Mouse (Mus musculus) urinary bladder, postnatal 14 days (tissue): ENCODE results near the gene Fut7.

Source experiments
- DNase-seq: peaks from one replicate; pipeline ENCODE4 v3.0.0; 2021; ENCODE audit warnings: low spot score

The Fut7 gene

DNA sequence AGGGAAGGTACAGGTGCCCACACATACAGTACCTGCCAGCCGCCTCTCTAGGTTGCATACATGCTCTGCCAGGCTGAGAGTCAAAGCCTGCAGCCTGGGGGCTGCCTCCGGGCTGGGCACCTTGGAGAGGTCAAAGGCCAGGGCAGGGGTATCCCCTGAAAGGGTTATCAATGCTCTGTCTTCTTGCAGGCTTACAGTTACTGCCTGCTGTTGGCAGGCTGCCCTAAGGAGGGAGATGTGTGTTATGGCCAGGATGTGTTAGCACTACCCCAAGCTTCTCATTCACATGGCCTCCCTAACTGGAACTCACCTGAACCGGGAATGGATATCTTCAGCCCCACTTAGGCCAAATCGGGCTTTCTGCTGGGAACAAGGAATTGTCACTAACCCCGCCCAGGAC, 37.1 kb downstream of the Fut7 start:
- peak; percentile 36 for DNase-seq

DNA sequence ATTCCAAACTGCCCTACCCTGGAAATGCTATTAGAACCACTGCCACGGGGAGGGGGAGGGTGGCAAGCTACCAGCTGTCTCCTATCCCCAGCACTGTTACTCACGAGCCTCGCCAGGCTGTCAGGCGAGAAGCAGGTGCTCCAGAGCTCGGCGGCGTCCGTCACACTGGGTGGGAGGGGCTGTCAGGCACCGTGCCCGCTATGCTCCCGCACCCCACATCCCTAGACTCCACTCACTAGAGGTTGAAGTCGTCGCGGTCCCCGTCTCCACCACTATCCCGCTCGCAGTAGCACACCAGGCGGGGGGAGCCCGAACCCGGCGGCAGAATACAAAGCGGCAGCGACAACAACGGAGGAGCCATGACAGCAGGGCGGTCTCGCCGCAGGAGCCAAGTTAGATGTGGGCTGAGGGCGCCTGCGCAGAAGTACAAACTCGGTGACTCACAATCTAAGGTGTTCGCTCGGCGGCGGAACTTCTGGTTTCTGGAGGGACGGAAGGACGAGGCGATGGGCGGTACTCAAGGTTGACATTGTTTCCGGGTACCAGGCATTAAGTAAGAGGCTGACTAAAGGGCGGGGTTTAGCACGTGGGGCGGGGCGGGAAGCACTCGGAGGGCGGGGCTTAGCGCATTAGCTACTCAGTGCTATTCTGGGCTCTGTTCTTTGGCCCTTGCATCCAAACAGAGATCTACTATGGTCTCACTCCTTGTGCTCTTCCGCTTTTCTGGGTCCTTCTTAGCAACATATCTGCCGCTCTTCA, 37.7 kb downstream of the Fut7 start, which contains the start of gene Paxx:
Gene Paxx, minus strand, starts transcription at position 544 of the 759 bp plus-strand sequence.
- peak; percentile 95 for DNase-seq

DNA sequence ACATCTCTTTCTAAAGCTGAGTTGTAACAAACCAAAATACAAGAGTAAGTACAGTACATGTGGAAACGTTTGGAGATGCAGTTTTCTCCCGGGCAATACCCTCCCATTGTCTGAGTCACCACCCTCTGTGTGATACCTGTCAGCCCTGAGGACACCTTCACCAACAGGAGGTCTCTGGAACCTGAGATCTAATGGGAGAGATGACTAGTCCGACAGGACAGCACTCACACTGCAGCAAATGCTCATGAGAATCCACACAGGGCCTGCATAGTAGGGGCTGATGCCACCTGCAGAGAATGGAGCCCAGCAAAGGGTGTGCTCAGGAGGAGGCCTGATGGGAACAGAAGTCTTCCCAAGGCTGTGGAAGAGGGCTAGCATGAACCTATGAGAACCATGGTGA, 38.3 kb downstream of the Fut7 start:
- DNase-seq = no peak

DNA sequence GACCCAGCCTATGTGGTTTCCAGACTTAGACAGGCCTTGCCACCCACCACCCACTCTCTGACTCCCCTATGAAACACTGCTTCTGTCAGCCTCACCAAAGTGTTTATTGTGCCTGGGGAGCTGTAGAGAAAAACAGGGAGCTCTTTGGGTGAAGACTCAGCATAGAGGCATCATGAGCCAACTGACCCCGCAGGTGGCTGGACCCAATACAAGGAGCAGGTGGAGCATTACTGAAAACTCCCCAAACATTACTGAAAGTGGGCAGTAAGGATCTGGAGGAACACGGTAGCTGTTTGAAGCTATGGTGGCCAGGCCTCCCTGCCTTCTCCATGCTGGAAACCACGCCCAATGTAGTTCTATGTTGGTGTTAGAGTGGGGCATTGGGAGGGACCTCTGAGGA, 40.6 kb downstream of the Fut7 start:
- DNase-seq = no peak

DNA sequence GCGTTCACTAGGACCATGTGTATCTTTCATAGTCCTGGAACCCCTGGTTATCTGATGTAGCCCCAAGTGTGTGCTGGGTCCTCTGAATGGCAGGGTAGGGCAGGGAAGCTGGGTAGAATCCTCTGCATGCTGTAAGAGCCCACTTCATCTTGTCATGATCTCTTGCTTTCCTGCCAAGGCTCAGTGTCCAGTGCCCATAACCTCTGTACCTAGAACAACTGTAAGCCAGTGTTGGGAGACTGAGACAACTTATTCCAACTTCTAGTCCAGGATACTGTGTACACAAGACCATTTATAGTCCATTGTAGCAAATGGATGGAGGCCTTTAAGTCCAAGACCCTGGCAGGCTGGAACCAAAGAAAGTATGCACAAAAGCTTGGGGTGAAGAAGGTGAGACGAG, 42.2 kb downstream of the Fut7 start:
- DNase-seq = no peak

DNA sequence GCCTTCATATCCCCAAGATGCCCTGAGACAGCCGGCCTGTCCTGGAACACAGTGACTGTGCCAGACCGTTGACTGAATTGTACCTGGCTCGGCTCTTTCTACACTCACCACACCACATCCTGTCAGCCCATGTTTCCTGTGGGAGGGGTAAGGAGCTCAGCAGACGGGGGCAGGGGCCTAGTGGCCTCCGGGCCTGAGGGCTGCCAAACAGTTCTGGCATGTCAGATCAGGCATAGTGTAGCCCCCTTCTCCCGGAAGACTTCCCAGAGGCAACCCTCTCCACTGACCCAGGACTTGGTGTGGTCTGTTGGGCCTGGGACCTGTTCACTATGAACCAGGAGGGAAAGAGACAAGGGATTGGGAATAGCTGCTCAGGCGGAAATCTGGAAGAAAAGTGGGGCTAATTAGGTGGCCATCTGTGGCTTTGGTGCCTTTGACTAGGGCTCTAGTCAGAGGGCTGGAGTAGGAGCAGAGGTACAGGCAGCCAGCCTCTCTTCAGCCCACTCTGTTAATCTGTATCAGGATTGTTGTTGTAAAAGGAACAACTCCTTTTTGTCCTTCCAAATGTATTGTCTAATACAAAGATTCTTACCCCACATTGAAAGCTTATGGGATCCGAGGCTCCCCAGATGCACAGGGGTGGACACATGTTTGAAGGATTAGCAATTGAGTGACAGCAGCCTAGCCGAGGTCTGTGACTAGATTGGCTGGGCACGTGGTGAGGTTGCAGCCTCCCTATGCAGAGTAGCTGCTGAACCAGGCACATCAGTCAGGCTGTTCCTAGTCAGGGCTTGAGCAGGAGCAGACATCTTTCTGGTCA, 43.0 kb downstream of the Fut7 start:
- no peak for DNase-seq

DNA sequence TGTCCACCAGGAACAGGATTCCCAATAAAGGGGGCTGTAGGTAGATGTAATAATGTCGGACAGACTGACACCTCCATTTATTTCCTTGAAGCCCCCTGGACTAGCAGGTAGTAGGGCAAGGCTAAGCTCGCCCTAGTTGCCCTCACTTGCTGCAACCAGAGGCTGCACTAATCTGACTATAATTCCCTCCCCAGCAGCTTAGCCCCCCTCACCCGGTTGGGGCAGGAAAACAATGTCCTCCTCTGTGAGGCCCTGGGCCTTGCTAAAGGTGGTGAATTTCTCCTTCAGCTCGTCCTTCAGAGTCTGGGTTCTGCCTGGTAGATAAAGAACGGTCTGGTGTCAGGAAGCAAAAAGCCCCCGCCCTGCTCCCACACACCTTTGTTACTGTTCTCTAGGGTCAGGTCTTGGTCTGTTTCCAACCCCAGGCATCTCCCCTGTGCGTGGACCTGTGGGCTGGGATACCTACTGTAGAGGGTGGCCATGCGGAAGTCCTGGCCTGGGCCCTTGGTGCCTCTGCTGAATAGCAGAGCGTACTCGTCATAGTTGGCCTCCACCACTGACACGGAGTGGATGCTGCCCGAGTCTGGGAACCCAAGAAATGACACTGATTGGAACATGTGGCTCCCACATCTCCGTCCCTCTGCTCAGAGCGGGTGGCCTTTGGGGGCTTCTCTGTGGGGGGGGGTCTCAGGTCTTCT, 44.7 kb downstream of the Fut7 start:
- DNase-seq = no peak

DNA sequence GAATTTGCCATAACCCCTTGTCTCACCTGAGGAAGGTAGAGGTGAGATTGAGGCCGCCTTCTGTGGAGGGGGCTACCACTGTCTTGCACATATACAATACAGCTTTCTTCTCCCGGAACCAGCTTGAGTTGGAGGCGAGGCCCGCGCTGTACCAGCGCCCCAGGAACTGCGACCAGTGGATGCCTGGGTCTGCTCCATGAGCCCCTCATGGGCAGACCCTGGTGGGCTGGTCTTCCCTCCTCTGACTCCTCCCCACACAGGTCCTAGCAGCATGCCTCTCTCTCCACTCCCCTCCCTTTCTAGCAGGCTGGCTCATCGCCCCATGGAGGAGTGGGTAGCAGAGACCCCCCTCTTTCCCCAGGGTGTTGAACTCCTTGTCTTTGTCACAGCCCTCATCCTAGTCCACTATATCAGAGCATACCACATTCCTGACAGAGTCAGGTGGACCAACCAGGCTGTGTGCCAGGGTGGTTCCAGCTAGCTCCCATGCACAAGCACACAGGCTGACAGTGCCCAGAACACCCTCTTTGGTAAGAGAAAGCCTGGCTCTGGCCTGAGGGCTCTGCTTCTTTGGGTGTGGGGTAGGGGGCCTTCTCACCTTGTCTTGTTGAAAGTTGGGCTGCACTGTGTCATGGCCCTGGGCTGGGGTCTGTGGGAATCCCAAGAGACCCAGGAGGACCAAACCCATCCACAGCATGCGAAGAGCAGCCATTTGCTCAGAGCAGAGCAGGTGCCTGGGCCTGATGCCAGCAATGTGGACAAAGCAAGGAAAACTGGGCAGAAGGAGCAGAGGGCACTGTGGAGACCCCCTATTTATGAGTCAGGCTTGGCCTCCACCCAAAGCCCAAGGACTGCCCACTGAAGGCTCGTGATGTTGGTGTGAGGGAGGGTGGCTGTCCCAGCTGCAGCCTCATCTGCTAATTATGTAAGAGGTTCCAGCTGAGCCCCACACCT, 46.2 kb downstream of the Fut7 start:
- DNase-seq = no peak

DNA sequence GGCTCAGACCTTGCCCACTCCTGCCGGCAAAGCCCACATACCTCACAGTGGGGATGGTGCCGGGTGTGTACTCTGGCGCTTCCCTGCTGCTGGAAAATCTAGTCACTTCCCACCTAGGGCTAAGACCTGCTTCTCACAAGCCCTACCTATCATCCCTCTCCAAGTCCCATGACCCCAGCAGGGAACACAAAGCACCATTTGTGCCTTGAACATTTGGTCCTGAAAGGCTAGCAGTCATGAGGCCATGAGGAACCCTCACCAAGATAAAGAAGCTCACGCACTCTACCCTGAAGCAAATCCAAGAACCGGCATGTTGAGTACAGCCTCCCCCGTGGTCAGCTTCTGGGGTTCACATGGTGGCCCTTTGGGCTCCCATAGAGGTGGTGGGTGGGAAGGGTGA, 46.9 kb downstream of the Fut7 start, which contains the start of gene Ptgds:
Gene Ptgds, minus strand, starts transcription at position 78 of the 400 bp plus-strand sequence.
- no peak for DNase-seq

DNA sequence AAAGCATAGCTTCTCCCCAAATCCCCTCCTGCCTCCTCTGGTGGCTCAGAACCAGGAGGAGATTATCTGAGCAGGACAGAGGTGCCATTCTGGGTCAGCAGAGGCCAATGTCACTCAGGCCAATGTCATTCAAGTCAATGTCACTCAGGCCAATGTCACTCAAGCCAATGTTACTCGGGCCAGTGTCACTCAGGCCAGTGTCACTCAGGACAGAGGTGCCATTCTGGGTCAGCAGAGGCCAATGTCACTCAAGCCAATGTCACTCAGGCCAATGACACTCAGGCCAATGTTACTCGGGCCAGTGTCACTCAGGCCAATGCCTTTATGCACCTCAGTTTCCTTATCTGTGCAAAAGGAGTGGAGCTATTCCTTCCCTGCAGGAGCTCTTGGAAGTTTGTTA, 49.5 kb downstream of the Fut7 start:
- DNase-seq = no peak
